Mouse (Mus musculus): ENCODE data around the gene Mgmt. TPM values are rescaled to one million over a fixed set of nuclear protein-coding genes. Genes with fewer than 3 reads are reported as not detected.

Gene Mgmt
- 1 to 10 TPM; 2.4 TPM for total RNA-seq (2021)
- long read RNA-seq, experiment 1, partial matches to known transcripts, result 0 of 3 reads
- long read RNA-seq, experiment 1, other reads (novel, unspliced or antisense), result 1 of 3 reads
- long read RNA-seq, experiment 2, transcript Mgmt-201 (5 exons, 2,894 nt), result major isoform, 6 of 7 reads
- long read RNA-seq, experiment 2, partial matches to known transcripts, result 0 of 7 reads
- long read RNA-seq, experiment 2, other reads (novel, unspliced or antisense), result 1 of 7 reads

GRCm38 (mm10) chr7:136894106-136894986, at the start of gene Mgmt:
Gene Mgmt, plus strand, starts transcription at chr7:136894614.
- TF ChIP-seq CTCF (IDR thresholded peaks at IDR 0.05), result no peak
- peak within 1 kb of the TSS; percentile 71 for H3K4me3 ChIP-seq
- peak; percentile 95 for DNase-seq
- intact Hi-C loops (cut with DNase I), result loop anchor here (5.0 to 10.0 kb wide), 2 partner anchors 428 to 550 kb away; no protein-coding TSS in a partner anchor
- H3K27ac ChIP-seq, result peak within 1 kb of the TSS; percentile 89

GRCm38 (mm10) chr7:136844835-136845234, 49.6 kb upstream of the Mgmt start:
- intact Hi-C loops (cut with DNase I), result loop anchor here (10.0 kb wide), 1 partner anchor 350 kb away; no protein-coding TSS in a partner anchor
- no peak for TF ChIP-seq CTCF (IDR thresholded peaks at IDR 0.05)
- peak overlapping the region; percentile 28; the same call in 1 of the 2 replicates for H3K27ac ChIP-seq

GRCm38 (mm10) chr7:136845321-136845720, 49.1 kb upstream of the Mgmt start:
- no peak overlapping the region for H3K4me3 ChIP-seq
- intact Hi-C loops (cut with DNase I), result loop anchor here (10.0 kb wide), 1 partner anchor 351 kb away; no protein-coding TSS in a partner anchor
- no peak for TF ChIP-seq CTCF (IDR thresholded peaks at IDR 0.05)
- peak overlapping the region; percentile 48 for H3K27ac ChIP-seq
- no peak for DNase-seq

More at GRCm38 (mm10) chr7:136844835-136845234, 49.6 kb upstream of the Mgmt start:
- no peak overlapping the region for H3K4me3 ChIP-seq
- no peak for DNase-seq

GRCm38 (mm10) chr7:136846086-136846620, 48.3 kb upstream of the Mgmt start:
- peak overlapping the region; percentile 48 for H3K27ac ChIP-seq
- no peak overlapping the region for H3K4me3 ChIP-seq
- intact Hi-C loops (cut with DNase I), result loop anchor here (10.0 kb wide), 1 partner anchor 351 kb away; no protein-coding TSS in a partner anchor
- no peak for TF ChIP-seq CTCF (IDR thresholded peaks at IDR 0.05)
- no peak for DNase-seq

- intact Hi-C loops (cut with DNase I), result loop anchor here (10.0 kb wide), 1 partner anchor 353 kb away; no protein-coding TSS in a partner anchor
- H3K27ac ChIP-seq, result no peak overlapping the region
- no peak overlapping the region for H3K4me3 ChIP-seq
- DNase-seq, result no peak
- TF ChIP-seq CTCF (IDR thresholded peaks at IDR 0.05), result no peak
Observed at GRCm38 (mm10) chr7:136847601-136848000, 46.8 kb upstream of the Mgmt start.

- intact Hi-C loops (cut with DNase I), result loop anchor here (10.0 kb wide), 1 partner anchor 354 kb away; no protein-coding TSS in a partner anchor
- no peak for DNase-seq
- no peak for TF ChIP-seq CTCF (IDR thresholded peaks at IDR 0.05)
- Histone ChIP-seq H3K4me3 (no peak overlapping the region), H3K27ac (no peak overlapping the region)
Observed at GRCm38 (mm10) chr7:136848761-136849160, 45.7 kb upstream of the Mgmt start.

- no peak for TF ChIP-seq CTCF (IDR thresholded peaks at IDR 0.05)
- intact Hi-C loops (cut with DNase I), result loop anchor here (10.0 kb wide), 2 partner anchors 155 to 355 kb away; no protein-coding TSS in a partner anchor
- Histone ChIP-seq H3K4me3 (no peak overlapping the region), H3K27ac (peak overlapping the region; percentile 70)
- no peak for DNase-seq
Observed at GRCm38 (mm10) chr7:136849811-136850210, 44.6 kb upstream of the Mgmt start.

GRCm38 (mm10) chr7:136850339-136850738, 44.1 kb upstream of the Mgmt start:
- Histone ChIP-seq H3K4me3 (no peak overlapping the region), H3K27ac (peak overlapping the region; percentile 70)
- DNase-seq, result peak; percentile 39
- no peak for TF ChIP-seq CTCF (IDR thresholded peaks at IDR 0.05)
- intact Hi-C loops (cut with DNase I), result loop anchor here (10.0 kb wide), 1 partner anchor 156 kb away; no protein-coding TSS in a partner anchor

GRCm38 (mm10) chr7:136851946-136852345, 42.5 kb upstream of the Mgmt start:
- Histone ChIP-seq H3K27ac (peak overlapping the region; percentile 80), H3K4me3 (no peak overlapping the region)
- no peak for TF ChIP-seq CTCF (IDR thresholded peaks at IDR 0.05)
- intact Hi-C loops (cut with DNase I), result loop anchor here (10.0 kb wide), 1 partner anchor 157 kb away; no protein-coding TSS in a partner anchor
- DNase-seq, result no peak

- TF ChIP-seq CTCF (IDR thresholded peaks at IDR 0.05), result no peak
- no peak for DNase-seq
- no peak overlapping the region for H3K4me3 ChIP-seq
- intact Hi-C loops (cut with DNase I), result loop anchor here (10.0 kb wide), 1 partner anchor 158 kb away; no protein-coding TSS in a partner anchor
- peak overlapping the region; percentile 80 for H3K27ac ChIP-seq
Observed at GRCm38 (mm10) chr7:136852721-136853120, 41.7 kb upstream of the Mgmt start.

GRCm38 (mm10) chr7:136864677-136865463, 29.5 kb upstream of the Mgmt start:
- TF ChIP-seq CTCF (IDR thresholded peaks at IDR 0.05), result no peak
- intact Hi-C loops (cut with DNase I), result no loop called here
- no peak for DNase-seq
- Histone ChIP-seq H3K27ac (peak overlapping the region; percentile 49; the same call in 1 of the 2 replicates), H3K4me3 (no peak overlapping the region)

All from gastrocnemius, adult 2 months (tissue).